ENCODE assay signal across 8 mouse cellular contexts in genomic region chr15:36854900-36855321, GRCm38 (mm10).
A peak's percentile ranks its signal among the peaks of the same experiment; 100 is the strongest.
DNase-seq lines count a peak whose midpoint lies in the region; ATAC-seq lines count a peak whose summit lies in the region.

No protein-coding gene starts in this region.

- DNase-seq in layer of hippocampus, postnatal 10 days (ENCODE audit: low spot score in 2 of 2), result peak; percentile 26 to 38
- DNase-seq in layer of hippocampus, adult 8-10 months (ENCODE audit: low spot score in 2 of 2), result no peak
- peak; percentile 58 to 74 for DNase-seq in adrenal gland, postnatal 36 days
- DNase-seq in heart, adult 18-20 months, result peak; percentile 70
- peak; percentile 45 for DNase-seq in lung, postnatal 36 days
- DNase-seq in frontal cortex, adult 2 months (ENCODE audit: extremely low spot score in 1 of 2, low spot score in 1 of 2), result no peak
- no peak for DNase-seq in thymus, adult 18-20 months

- no peak for ATAC-seq in megakaryocyte-erythroid progenitor cell, adult 5-6 weeks (replicated peaks; ENCODE audit: low FRiP score, low TSS enrichment, poor library complexity, severe bottlenecking)

Comparison
In these comparisons a context has a peak if more than half of its experiments do, and no peak if none do; other contexts are left out.
1. DNase-seq: peak in layer of hippocampus, postnatal 10 days (2 of 2), adrenal gland, postnatal 36 days (2 of 2), heart, adult 18-20 months (2 of 2) and lung, postnatal 36 days (single experiment); none in layer of hippocampus, adult 8-10 months (0 of 2), frontal cortex, adult 2 months (0 of 2) and thymus, adult 18-20 months (0 of 2).